In genomic region chr8:72177346-72177925, GRCm38 (mm10) we compare ENCODE assay signal across 9 mouse cellular contexts. TPM values are rescaled to one million over a fixed set of nuclear protein-coding genes. Genes with fewer than 3 reads are reported as not detected.
DNase-seq lines count a peak whose midpoint lies in the region; ATAC-seq and TF ChIP-seq lines count a peak whose summit lies in the region.
"Had no signal": no experiment of that assay in that cellular context is flagged by ENCODE, and none has a peak within 500 bp of the region (broad histone marks: within the 10 kb centered on the region; RNA-seq: fewer than 3 reads in every experiment).

No protein-coding gene starts in this region.

- H3K36me3 ChIP-seq in limb, embryonic 11.5 days (ENCODE audit: control insufficient read depth, insufficient read depth, low read length), result peaks cover 27% of the 10 kb centered on the region
- peaks cover 59% of the 10 kb centered on the region for H3K36me3 ChIP-seq in midbrain, embryonic 15.5 days (replicated peaks)
- H3K36me3 ChIP-seq in small intestine, adult 2 months (ENCODE audit: control insufficient read depth, insufficient read depth, low read length), result peaks cover 83% of the 10 kb centered on the region

- ATAC-seq in limb, embryonic 11.5 days (ENCODE audit: insufficient number of reproducible peaks, low FRiP score, low TSS enrichment, low read depth), result no peak
- peak; percentile 59; the same call in 1 of the 2 replicates for ATAC-seq in midbrain, embryonic 15.5 days (replicated peaks)

- peak; percentile 81; the same call in 1 of the 2 replicates for TF ChIP-seq CTCF in small intestine, adult 2 months (IDR thresholded peaks at IDR 0.05; ENCODE audit: extremely low read depth, insufficient read length, insufficient replicate concordance, low read depth, low read length)

- peak; percentile 77 for DNase-seq in 416B (ENCODE audit: low read depth)
- peak; percentile 71 for DNase-seq in adrenal gland, adult 2 months
- peak; percentile 81 for DNase-seq in embryo, embryonic 10.5 days (ENCODE audit: low spot score)
- DNase-seq in gastrocnemius, postnatal 36 days, result peak; percentile 46 to 59
- DNase-seq in kidney, adult 11 months, result peak; percentile 28
- DNase-seq in limb, embryonic 11.5 days (ENCODE audit: low spot score), result peak; percentile 72

- no peaks in the 10 kb centered on the region for H3K4me1 ChIP-seq in limb, embryonic 11.5 days (ENCODE audit: control insufficient read depth, insufficient read depth, low read length)
- no peaks in the 10 kb centered on the region for H3K4me1 ChIP-seq in midbrain, embryonic 15.5 days
- H3K4me1 ChIP-seq in small intestine, adult 2 months (ENCODE audit: control insufficient read depth, insufficient read depth, insufficient read length, low read length), result peaks cover 17% of the 10 kb centered on the region; the same call in 1 of the 2 replicates

- H3K27ac ChIP-seq in limb, embryonic 11.5 days (replicated peaks; ENCODE audit: low read depth, low read length), result no peak overlapping the region
- no peak overlapping the region for H3K27ac ChIP-seq in midbrain, embryonic 15.5 days
- H3K27ac ChIP-seq in small intestine, adult 2 months (ENCODE audit: insufficient read depth, low read depth, low read length), result no peak overlapping the region

- no peaks in the 10 kb centered on the region for H3K9me3 ChIP-seq in limb, embryonic 11.5 days (ENCODE audit: control insufficient read depth, low read length)
- H3K9me3 ChIP-seq in midbrain, embryonic 15.5 days, result no peaks in the 10 kb centered on the region

- no peak overlapping the region for H3K4me2 ChIP-seq in limb, embryonic 11.5 days (ENCODE audit: low read depth, severe bottlenecking)
- no peak overlapping the region for H3K4me2 ChIP-seq in midbrain, embryonic 15.5 days

- H3K4me3 ChIP-seq in limb, embryonic 11.5 days (ENCODE audit: low read depth, low read length), result no peak overlapping the region
- no peak overlapping the region for H3K4me3 ChIP-seq in midbrain, embryonic 15.5 days
- no peak overlapping the region for H3K4me3 ChIP-seq in small intestine, adult 2 months (ENCODE audit: low read depth, low read length)

- TF ChIP-seq POLR2A in small intestine, adult 2 months (IDR thresholded peaks at IDR 0.05; ENCODE audit: low read depth, low read length), result no peak; the same call in 1 of the 2 replicates

- WGBS in limb, embryonic 11.5 days, result 69% methylated on average over 5 of the region's 5 CpGs
- 53% methylated on average over 5 of the region's 5 CpGs for whole genome bisulfite sequencing in midbrain, embryonic 15.5 days
- WGBS in small intestine, adult 2 months, result 72% methylated on average over 5 of the region's 5 CpGs

- H3K9ac ChIP-seq in limb, embryonic 11.5 days (ENCODE audit: low read length), result no peak overlapping the region
- no peak overlapping the region for H3K9ac ChIP-seq in midbrain, embryonic 15.5 days

- intact Hi-C loops in gastrocnemius, postnatal 36 days (cut with DNase I), result loop anchor here (5.0 kb wide), 1 partner anchor 190 kb away; no protein-coding TSS in a partner anchor

- no peaks in the 10 kb centered on the region for H3K27me3 ChIP-seq in limb, embryonic 11.5 days (ENCODE audit: control insufficient read depth, insufficient read depth, low read length)
- H3K27me3 ChIP-seq in midbrain, embryonic 15.5 days (replicated peaks), result no peaks in the 10 kb centered on the region
- H3K27me3 ChIP-seq in small intestine, adult 2 months (ENCODE audit: control insufficient read depth, insufficient read depth, low read length), result no peaks in the 10 kb centered on the region

RNA-seq across cellular contexts. Expression of gene Hsh2d, which starts 12.0 kb away (rescaled TPM):
- not detected for total RNA-seq in adrenal gland, adult 2 months (2021)
- 0.17 TPM in 1 of 2 replicates, not detected in the other for polyA plus RNA-seq in adrenal gland, adult 2 months (2012; rRNA removed)
- total RNA-seq in gastrocnemius, postnatal 36 days (2021), result not detected
- 0.20 TPM in 1 of 2 replicates, not detected in the other for polyA plus RNA-seq in limb, embryonic 11.5 days (2014; fragmentation: Nextera tagmentation; extraction: Ambion mirVana)
- not detected in 2 replicates for polyA plus RNA-seq in midbrain, embryonic 15.5 days (2015; fragmentation: Nextera tagmentation; extraction: Ambion mirVana)
- 1.4 and 3.3 TPM in 2 replicates for polyA plus RNA-seq in small intestine, adult 2 months (2012; rRNA removed)

RNA-seq across cellular contexts. Expression of gene Rab8a, which starts 16.4 kb away (rescaled TPM):
- 10 to 100 TPM; 61.7 to 79.3 TPM for total RNA-seq in adrenal gland, adult 2 months (2021)
- 16.2 and 16.9 TPM in 2 replicates for polyA plus RNA-seq in adrenal gland, adult 2 months (2012; rRNA removed)
- total RNA-seq in gastrocnemius, postnatal 36 days (2021), result 10 to 100 TPM in 1 of 2 experiments, 1 to 10 TPM in 1; 6.0 to 10.0 TPM
- polyA plus RNA-seq in limb, embryonic 11.5 days (2014; fragmentation: Nextera tagmentation; extraction: Ambion mirVana), result 98.8 and 123 TPM in 2 replicates
- 88.8 and 91.6 TPM in 2 replicates for polyA plus RNA-seq in midbrain, embryonic 15.5 days (2015; fragmentation: Nextera tagmentation; extraction: Ambion mirVana)
- 22.5 and 58.9 TPM in 2 replicates for polyA plus RNA-seq in small intestine, adult 2 months (2012; rRNA removed)

RNA-seq across cellular contexts. Expression of gene Cib3, which starts 35.2 kb away (rescaled TPM):
- total RNA-seq in adrenal gland, adult 2 months (2021), result not detected
- polyA plus RNA-seq in adrenal gland, adult 2 months (2012; rRNA removed), result 0.07 TPM in 1 of 2 replicates, not detected in the other
- not detected for total RNA-seq in gastrocnemius, postnatal 36 days (2021)
- polyA plus RNA-seq in limb, embryonic 11.5 days (2014; fragmentation: Nextera tagmentation; extraction: Ambion mirVana), result not detected in 2 replicates
- not detected in 2 replicates for polyA plus RNA-seq in midbrain, embryonic 15.5 days (2015; fragmentation: Nextera tagmentation; extraction: Ambion mirVana)
- polyA plus RNA-seq in small intestine, adult 2 months (2012; rRNA removed), result not detected in 2 replicates
- polyA plus RNA-seq: stomach, embryonic 16.5 days had no signal

RNA-seq across cellular contexts. Expression of gene Gm11034, which starts 36.0 kb away (rescaled TPM):
- not detected for total RNA-seq in adrenal gland, adult 2 months (2021)
- polyA plus RNA-seq in adrenal gland, adult 2 months (2012; rRNA removed), result not detected in 2 replicates
- total RNA-seq in gastrocnemius, postnatal 36 days (2021), result not detected
- polyA plus RNA-seq in limb, embryonic 11.5 days (2014; fragmentation: Nextera tagmentation; extraction: Ambion mirVana), result not detected in 2 replicates
- not detected in 2 replicates for polyA plus RNA-seq in midbrain, embryonic 15.5 days (2015; fragmentation: Nextera tagmentation; extraction: Ambion mirVana)
- polyA plus RNA-seq in small intestine, adult 2 months (2012; rRNA removed), result not detected in 2 replicates
- polyA plus RNA-seq: stomach, embryonic 16.5 days had no signal

RNA-seq across cellular contexts. Expression of gene Fam32a, which starts 42.1 kb away (rescaled TPM):
- total RNA-seq in adrenal gland, adult 2 months (2021), result 10 to 100 TPM; 58.6 to 63.8 TPM
- polyA plus RNA-seq in adrenal gland, adult 2 months (2012; rRNA removed), result 21.0 and 23.3 TPM in 2 replicates
- 1 to 10 TPM; 8.3 to 8.6 TPM for total RNA-seq in gastrocnemius, postnatal 36 days (2021)
- 66.1 and 69.3 TPM in 2 replicates for polyA plus RNA-seq in limb, embryonic 11.5 days (2014; fragmentation: Nextera tagmentation; extraction: Ambion mirVana)
- polyA plus RNA-seq in midbrain, embryonic 15.5 days (2015; fragmentation: Nextera tagmentation; extraction: Ambion mirVana), result 112 and 115 TPM in 2 replicates
- 19.7 and 35.5 TPM in 2 replicates for polyA plus RNA-seq in small intestine, adult 2 months (2012; rRNA removed)

Comparison
In these comparisons a context has a peak if more than half of its experiments do, and no peak if none do; other contexts are left out.
1. DNase-seq: peak in every context shown above with its lines; median percentile 81 in embryo, embryonic 10.5 days; 77 in 416B; 72 in limb, embryonic 11.5 days; 71 in adrenal gland, adult 2 months; 52 in gastrocnemius, postnatal 36 days; 28 in kidney, adult 11 months.